Mouse (Mus musculus): ENCODE measurements around the gene Add2. TPM values are rescaled to one million over a fixed set of nuclear protein-coding genes. Genes with fewer than 3 reads are reported as not detected.

Add2 gene
- polyA plus RNA-seq (2015; fragmentation: Nextera tagmentation; extraction: Ambion mirVana): 0.31 and 0.58 TPM in 2 replicates

DNA sequence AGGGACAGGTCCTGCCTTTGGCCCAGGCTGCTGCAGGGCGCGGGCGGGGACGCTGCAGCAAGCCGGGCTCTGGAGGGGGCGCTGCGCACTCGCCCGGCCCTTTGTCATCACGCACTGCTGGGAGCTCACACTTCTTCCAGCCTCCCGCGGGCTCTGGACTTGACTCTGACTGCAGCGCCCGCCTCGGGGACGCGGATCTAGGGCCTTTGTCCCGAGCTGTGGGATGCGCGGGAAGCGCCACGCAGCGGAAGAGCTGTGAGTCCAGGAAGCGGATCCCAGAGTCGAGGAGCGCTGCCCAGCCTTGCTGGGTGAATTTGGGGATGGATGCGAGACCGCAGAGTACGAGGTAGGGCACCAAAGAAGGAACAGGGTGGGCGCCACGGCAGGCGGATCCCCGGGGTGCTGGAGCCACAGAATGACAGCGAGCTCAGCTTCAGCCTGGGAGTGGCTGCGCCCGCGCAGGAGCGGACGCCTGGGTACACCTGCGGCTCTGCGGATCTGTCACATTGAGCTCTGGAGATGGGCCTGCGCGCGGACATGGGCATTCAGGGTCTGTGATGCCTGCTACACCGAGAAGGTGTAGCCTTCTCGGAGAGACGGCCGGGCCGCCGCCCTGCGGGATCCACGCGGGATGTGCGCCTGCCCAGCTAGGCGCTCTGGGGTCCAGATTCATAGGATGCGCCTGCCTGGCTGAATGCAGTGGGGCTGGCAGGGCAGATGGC is at the start of gene Add2:
Gene Add2, plus strand, starts transcription at position 81 of the 722 bp plus-strand sequence.

DNA sequence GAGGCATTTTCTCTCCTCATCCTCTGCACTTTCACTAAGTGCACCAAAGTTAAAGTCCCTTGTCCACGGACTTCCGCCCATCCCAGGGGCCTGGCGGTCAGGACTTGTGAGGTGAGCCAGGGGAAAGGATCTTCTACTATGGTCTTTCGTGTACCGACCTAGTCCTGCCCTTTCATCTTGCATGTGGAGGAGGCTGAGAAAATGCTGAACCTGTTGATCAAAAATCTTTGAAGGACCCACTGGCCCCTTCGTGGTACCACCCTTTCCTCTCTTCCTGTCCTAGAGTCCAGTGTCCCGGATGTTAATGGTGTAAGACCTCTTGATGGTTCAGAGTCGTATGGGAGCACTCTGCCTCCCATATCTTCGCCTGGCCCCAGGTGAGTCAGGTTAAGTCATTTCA is 12.6 kb upstream of the Add2 start, which contains the start of gene Figla:
Gene Figla, plus strand, starts transcription at position 301 of the 400 bp plus-strand sequence.

Other genes starting within 250 kb of the Add2 start
- not detected in 2 replicates for gene Nat8f6, start 207.7 kb upstream of the Add2 start, polyA plus RNA-seq (2015; fragmentation: Nextera tagmentation; extraction: Ambion mirVana)
- gene Nat8f5, start 207.7 kb upstream of the Add2 start, polyA plus RNA-seq (2015; fragmentation: Nextera tagmentation; extraction: Ambion mirVana): 0.55 and 0.70 TPM in 2 replicates
- 0.65 and 0.90 TPM in 2 replicates for gene Nat8, start 196.6 kb upstream of the Add2 start, polyA plus RNA-seq (2015; fragmentation: Nextera tagmentation; extraction: Ambion mirVana)
- gene Nat8f2, start 159.5 kb upstream of the Add2 start, polyA plus RNA-seq (2015; fragmentation: Nextera tagmentation; extraction: Ambion mirVana): 0.05 TPM in 1 of 2 replicates, not detected in the other
- 1.8 TPM in 2 replicates for gene Nat8f4, start 123.8 kb upstream of the Add2 start, polyA plus RNA-seq (2015; fragmentation: Nextera tagmentation; extraction: Ambion mirVana)
- 30.2 and 31.8 TPM in 2 replicates for gene Tprkb, start 116.8 kb upstream of the Add2 start, polyA plus RNA-seq (2015; fragmentation: Nextera tagmentation; extraction: Ambion mirVana)
- gene Nat8f1, start 113.0 kb upstream of the Add2 start, polyA plus RNA-seq (2015; fragmentation: Nextera tagmentation; extraction: Ambion mirVana): 6.0 and 7.4 TPM in 2 replicates
- gene Dusp11, start 67.0 kb upstream of the Add2 start, polyA plus RNA-seq (2015; fragmentation: Nextera tagmentation; extraction: Ambion mirVana): 38.1 and 52.5 TPM in 2 replicates
- gene Figla, start 12.5 kb upstream of the Add2 start, polyA plus RNA-seq (2015; fragmentation: Nextera tagmentation; extraction: Ambion mirVana): not detected in 2 replicates
- 5.9 and 6.6 TPM in 2 replicates for gene Tgfa, start 166.5 kb downstream of the Add2 start, polyA plus RNA-seq (2015; fragmentation: Nextera tagmentation; extraction: Ambion mirVana)

All from urinary bladder, postnatal 0 days (tissue).